Mouse (Mus musculus) spleen, embryonic (tissue): ENCODE measurements around the gene Mob1a.

ENCODE experiments used
- CTCF ChIA-PET: fragments of 350-600 bp; sonication (Branson Sonifier 250); formaldehyde crosslinking; loops from one replicate; lab custom pipeline; 2022; lab: Charles Lee

Mob1a gene

DNA sequence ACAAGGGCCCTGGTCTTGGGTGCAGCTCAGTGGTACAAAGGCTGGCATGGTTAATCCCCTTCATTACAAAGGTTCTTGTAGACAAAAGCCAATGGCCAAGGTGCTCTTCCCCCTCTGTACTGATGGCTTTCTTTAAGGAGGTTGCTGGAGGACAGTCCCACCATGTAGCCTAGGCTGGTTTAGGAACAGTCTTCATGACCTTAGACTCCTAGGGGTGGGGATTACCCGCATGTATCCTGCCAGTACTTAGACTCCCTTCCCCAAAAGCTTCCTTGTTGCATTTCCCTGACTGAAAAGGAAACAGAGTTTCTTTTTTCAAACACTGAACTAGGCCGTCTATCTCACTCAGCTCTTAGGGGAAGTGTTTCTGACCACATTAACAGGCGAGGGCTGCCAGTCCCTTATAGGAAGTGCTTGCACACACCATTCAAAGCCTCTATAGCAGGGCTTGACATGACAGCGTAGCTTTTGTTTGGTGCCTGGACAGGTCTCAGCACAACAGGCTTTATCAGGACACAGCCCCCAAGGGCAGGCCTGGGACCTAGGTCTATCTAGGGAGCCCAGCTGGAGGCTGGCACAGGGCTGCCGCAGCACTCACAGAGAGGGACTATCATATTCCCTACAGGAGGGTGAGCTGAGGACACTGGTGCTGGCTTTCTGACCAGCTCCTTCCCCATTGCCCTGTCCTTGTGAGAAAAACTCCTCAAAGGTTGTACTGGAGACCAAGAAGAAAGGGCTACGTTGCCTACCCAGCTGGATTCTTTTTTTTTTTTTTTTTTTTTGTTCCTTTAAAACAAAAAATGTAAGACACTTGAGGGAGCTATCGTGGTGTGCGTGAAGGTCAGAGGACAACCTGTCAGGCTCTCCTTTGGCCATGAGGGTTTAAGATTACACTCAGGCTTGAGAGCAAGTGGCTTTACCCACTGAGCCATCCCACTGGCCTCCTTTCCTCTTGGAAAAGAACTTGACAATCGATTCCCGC is 56.0 kb downstream of the Mob1a start:
- CTCF ChIA-PET: no interaction called here

DNA sequence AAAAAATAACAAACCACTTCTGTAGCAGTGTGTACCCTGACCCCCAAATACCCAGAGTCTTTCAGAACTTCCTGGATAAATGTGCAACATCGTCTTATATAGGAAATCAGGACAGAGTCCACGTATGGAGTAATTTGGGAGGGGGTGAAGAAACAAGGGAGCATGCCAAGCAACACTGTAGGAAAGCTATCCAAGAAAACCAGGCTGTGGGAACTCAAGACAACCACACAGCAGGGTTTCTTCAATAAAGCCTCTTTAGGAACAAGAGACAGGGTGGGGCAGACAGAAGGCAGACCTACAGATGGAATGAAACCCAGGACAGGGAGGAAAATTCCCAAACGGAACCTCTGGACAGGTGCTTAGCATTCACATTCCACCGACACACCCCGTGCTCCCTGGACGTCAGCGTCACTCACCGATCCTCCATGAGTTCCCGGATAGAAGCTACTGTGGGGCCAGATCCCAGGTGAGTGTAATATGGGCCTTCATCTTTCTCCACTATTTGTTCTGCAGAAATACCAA is 59.8 kb downstream of the Mob1a start:
- CTCF ChIA-PET: interaction anchor here (1.1 kb wide), 1 partner anchor 9 kb away, joined by 3 read pairs; no protein-coding TSS in a partner anchor

GRCm38 (mm10) chr6:83392166-83392780 is 66.5 kb downstream of the Mob1a start:
- CTCF ChIA-PET: interaction anchor here (0.6 kb wide), 1 partner anchor 79 kb away, joined by 6 read pairs; no protein-coding TSS in a partner anchor
